Mouse (Mus musculus): ENCODE measurements around the gene Rsg1. TPM values are rescaled to one million over a fixed set of nuclear protein-coding genes. Genes with fewer than 3 reads are reported as not detected.

Gene Rsg1
- polyA plus RNA-seq, 1 experiment = not detected

GRCm38 (mm10) chr4:141273296-141273695 is 59.5 kb downstream of the Rsg1 start:
- peaks cover 8% of the 10 kb centered on the region for H3K27me3 ChIP-seq (ENCODE audit: control insufficient read depth)
- TF ChIP-seq GATA1 (IDR thresholded peaks at IDR 0.05; ENCODE audit: low read length) (no peak), TAL1 (IDR thresholded peaks at IDR 0.05; ENCODE audit: low read length) (no peak)

GRCm38 (mm10) chr4:141274485-141275341 is 61.0 kb downstream of the Rsg1 start:
- Histone ChIP-seq H3K36me3 (ENCODE audit: control insufficient read depth) (no peaks in the 10 kb centered on the region), H3K9me3 (ENCODE audit: control insufficient read depth, low read length) (no peaks in the 10 kb centered on the region), H3K4me1 (ENCODE audit: control insufficient read depth) (no peaks in the 10 kb centered on the region), H3K4me3 (replicated peaks) (no peak overlapping the region), H3K27me3 (ENCODE audit: control insufficient read depth) (peaks cover 8% of the 10 kb centered on the region)
- TF ChIP-seq TAL1 (IDR thresholded peaks at IDR 0.05; ENCODE audit: low read length) (no peak), GATA1 (IDR thresholded peaks at IDR 0.05; ENCODE audit: low read length) (no peak)

More at GRCm38 (mm10) chr4:141273296-141273695, 59.5 kb downstream of the Rsg1 start:
- Histone ChIP-seq H3K4me1 (ENCODE audit: control insufficient read depth) (no peaks in the 10 kb centered on the region), H3K9me3 (ENCODE audit: control insufficient read depth, low read length) (no peaks in the 10 kb centered on the region; the same call in 1 of the 2 replicates), H3K36me3 (ENCODE audit: control insufficient read depth) (no peaks in the 10 kb centered on the region), H3K4me3 (replicated peaks) (no peak overlapping the region)

Other genes with a start within 250 kb of the Rsg1 start
- gene Atp13a2, start 227.1 kb upstream of the Rsg1 start, polyA plus RNA-seq (2012) = 1.1 and 1.5 TPM in 2 replicates
- gene Mfap2, start 203.5 kb upstream of the Rsg1 start, polyA plus RNA-seq (2012) = 0.08 and 0.12 TPM in 2 replicates
- gene Crocc, start 153.4 kb upstream of the Rsg1 start, polyA plus RNA-seq (2012) = 0.49 and 0.50 TPM in 2 replicates
- 22.6 and 25.4 TPM in 2 replicates for gene Necap2, start 135.6 kb upstream of the Rsg1 start, polyA plus RNA-seq (2012)
- not detected in 2 replicates for gene Spata21, start 125.6 kb upstream of the Rsg1 start, polyA plus RNA-seq (2012)
- 10.7 and 11.2 TPM in 2 replicates for gene Szrd1, start 74.2 kb upstream of the Rsg1 start, polyA plus RNA-seq (2012)
- gene Fbxo42, start 66.0 kb upstream of the Rsg1 start, polyA plus RNA-seq (2012) = 6.2 and 6.5 TPM in 2 replicates
- 0.08 and 0.12 TPM in 2 replicates for gene Arhgef19, start 25.5 kb downstream of the Rsg1 start, polyA plus RNA-seq (2012)
- gene Epha2, start 87.3 kb downstream of the Rsg1 start, polyA plus RNA-seq (2012) = not detected in 2 replicates
- not detected in 2 replicates for gene Fam131c, start 154.3 kb downstream of the Rsg1 start, polyA plus RNA-seq (2012)
- gene Clcnka, start 184.8 kb downstream of the Rsg1 start, polyA plus RNA-seq (2012) = not detected in 2 replicates
- not detected in 2 replicates for gene Clcnkb, start 202.1 kb downstream of the Rsg1 start, polyA plus RNA-seq (2012)
- not detected in 2 replicates for gene Hspb7, start 206.8 kb downstream of the Rsg1 start, polyA plus RNA-seq (2012)
- not detected in 2 replicates for gene Srarp, start 222.1 kb downstream of the Rsg1 start, polyA plus RNA-seq (2012)
- 1.9 and 2.6 TPM in 2 replicates for gene Zbtb17, start 230.7 kb downstream of the Rsg1 start, polyA plus RNA-seq (2012)

Measured in erythroblast, embryonic 14.5 days (primary cell).